Mouse (Mus musculus): ENCODE measurements around the gene Slc22a5. TPM values are rescaled to one million over a fixed set of nuclear protein-coding genes. Genes with fewer than 3 reads are reported as not detected.

The Slc22a5 gene
- polyA plus RNA-seq, 1 experiment from 2014 or later, result 7.2 TPM

DNA sequence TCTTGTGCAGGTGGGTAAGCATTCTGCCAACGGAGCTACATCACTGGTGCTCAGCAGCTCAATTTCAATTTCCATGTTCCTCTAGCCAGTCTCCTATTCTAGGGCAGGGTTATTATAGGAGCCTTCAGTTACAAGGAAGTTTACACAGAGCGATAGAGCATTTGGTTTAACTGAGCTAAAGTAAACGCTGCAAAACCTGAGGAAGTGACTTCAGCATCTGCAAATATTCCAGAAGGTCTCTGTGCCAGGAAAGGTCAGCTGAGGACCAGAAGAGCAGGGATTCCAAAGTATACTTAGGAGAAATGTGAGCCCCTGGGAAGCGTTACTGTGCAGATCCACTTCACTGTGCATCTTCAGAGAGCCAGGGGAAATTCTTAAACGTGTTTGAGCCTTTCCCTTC lies 37.8 kb downstream of the Slc22a5 start:
- Histone ChIP-seq H3K27me3 (peaks cover 15% of the 10 kb centered on the region), H3K4me3 (no peak overlapping the region), H3K9me3 (no peaks in the 10 kb centered on the region), H3K9ac (replicated peaks) (no peak overlapping the region), H3K4me2 (replicated peaks) (no peak overlapping the region), H3K36me3 (no peaks in the 10 kb centered on the region), H3K4me1 (no peaks in the 10 kb centered on the region), H3K27ac (replicated peaks) (no peak overlapping the region)
- WGBS, result 62% methylated on average over 5 of the region's 5 CpGs
- no peak for ATAC-seq (ENCODE audit: low FRiP score, low read depth)

DNA sequence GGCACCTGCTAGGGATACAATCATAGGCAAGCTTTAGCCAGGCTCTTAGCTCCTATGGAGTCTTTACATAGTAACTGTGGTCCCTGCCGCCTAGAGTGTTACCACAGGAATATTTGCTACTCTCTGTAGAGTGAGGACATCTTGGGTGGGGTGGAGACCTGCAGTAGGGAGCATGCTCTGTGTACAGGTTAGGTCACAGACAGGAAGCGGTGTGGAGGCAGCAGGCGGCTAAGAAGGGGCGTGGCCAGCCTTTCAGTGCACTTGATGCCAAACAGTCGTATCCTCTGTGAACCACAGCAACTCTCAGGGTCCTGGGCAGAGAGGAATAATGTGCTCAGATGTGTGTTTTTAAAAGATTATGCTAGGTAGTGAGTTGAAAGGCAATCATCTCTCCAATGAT lies 39.7 kb downstream of the Slc22a5 start:
- WGBS, result 64% methylated on average over 5 of the region's 5 CpGs
- peaks cover 6% of the 10 kb centered on the region; the same call in 1 of the 2 replicates for H3K27me3 ChIP-seq
- no peak overlapping the region for H3K27ac ChIP-seq (replicated peaks)
- no peaks in the 10 kb centered on the region for H3K4me1 ChIP-seq
- H3K4me3 ChIP-seq, result no peak overlapping the region
- H3K4me2 ChIP-seq (replicated peaks), result no peak overlapping the region
- H3K9me3 ChIP-seq, result no peaks in the 10 kb centered on the region
- no peak overlapping the region for H3K9ac ChIP-seq (replicated peaks)
- no peak for ATAC-seq (ENCODE audit: low FRiP score, low read depth)
- H3K36me3 ChIP-seq, result no peaks in the 10 kb centered on the region

DNA sequence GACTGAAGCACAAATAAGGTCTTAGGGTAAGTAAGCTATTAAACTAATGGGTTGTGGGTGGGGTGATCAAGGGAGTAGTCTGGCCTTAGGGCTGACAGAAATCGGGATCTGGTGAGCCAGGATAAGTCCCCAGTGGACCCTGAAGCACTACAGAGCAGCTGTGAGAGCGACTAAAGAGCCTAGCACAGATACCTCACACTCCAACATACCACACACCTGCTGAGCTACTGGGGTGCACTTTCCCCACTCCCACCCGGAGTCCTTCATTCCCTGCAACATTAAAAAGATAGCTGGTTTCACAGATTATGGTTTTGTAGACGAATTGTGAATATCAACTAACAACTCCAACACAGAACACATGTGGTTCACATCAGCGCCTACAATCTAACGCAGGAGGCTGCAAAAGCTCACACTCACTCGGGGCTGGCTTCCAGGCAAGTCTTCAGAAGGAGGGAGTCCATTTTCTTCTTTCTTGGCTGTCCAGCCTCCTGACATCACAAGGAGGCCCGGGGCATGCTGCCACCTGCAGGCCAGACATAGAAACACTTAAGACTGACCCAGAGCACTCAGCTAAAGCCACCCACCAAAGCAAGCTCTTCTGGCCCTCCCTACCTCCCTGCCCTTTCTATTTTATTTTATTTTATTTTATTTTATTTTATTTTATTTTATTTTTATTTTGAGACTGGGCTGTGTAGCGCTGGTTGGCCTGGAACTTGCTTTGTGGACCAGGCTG lies 41.7 kb downstream of the Slc22a5 start:
- Histone ChIP-seq H3K27ac (replicated peaks) (no peak overlapping the region), H3K4me1 (no peaks in the 10 kb centered on the region), H3K36me3 (no peaks in the 10 kb centered on the region), H3K9ac (replicated peaks) (no peak overlapping the region), H3K9me3 (no peaks in the 10 kb centered on the region), H3K27me3 (peaks cover 6% of the 10 kb centered on the region; the same call in 1 of the 2 replicates), H3K4me2 (replicated peaks) (peak overlapping the region; percentile 7; the same call in 1 of the 2 replicates), H3K4me3 (no peak overlapping the region)
- WGBS, result 32% methylated on average over 9 of the region's 9 CpGs
- ATAC-seq (ENCODE audit: low FRiP score, low read depth), result peak; percentile 49; the same call in 1 of the 2 replicates

DNA sequence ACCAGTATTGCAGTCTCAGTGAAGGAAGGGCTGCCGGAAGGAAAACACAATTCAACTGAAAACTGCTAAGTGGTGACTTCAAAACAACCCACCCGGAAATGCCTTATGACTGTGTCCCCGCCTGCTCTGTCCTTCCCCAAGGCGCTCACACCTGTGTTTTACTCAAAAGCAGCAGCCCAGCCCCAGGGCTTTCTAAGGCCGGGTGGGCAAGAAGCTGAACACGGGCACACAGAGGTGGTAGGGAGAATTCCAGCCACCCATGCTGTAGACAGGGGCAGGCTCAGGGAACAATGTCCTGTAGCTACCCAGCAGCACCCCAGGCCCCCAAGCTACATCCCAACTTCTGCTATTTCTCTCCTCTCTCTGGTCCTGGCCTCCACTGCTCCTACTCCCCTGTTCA lies 45.8 kb downstream of the Slc22a5 start:
- ATAC-seq (ENCODE audit: low FRiP score, low read depth), result no peak
- Histone ChIP-seq H3K27me3 (0 out of 2 replicates have a peak, but pooled peaks cover 3% of the 10 kb centered on the region), H3K4me2 (replicated peaks) (no peak overlapping the region), H3K9me3 (no peaks in the 10 kb centered on the region), H3K9ac (replicated peaks) (no peak overlapping the region), H3K27ac (replicated peaks) (no peak overlapping the region), H3K4me1 (no peaks in the 10 kb centered on the region), H3K4me3 (no peak overlapping the region), H3K36me3 (no peaks in the 10 kb centered on the region)
- 84% methylated on average over 6 of the region's 6 CpGs for WGBS

DNA sequence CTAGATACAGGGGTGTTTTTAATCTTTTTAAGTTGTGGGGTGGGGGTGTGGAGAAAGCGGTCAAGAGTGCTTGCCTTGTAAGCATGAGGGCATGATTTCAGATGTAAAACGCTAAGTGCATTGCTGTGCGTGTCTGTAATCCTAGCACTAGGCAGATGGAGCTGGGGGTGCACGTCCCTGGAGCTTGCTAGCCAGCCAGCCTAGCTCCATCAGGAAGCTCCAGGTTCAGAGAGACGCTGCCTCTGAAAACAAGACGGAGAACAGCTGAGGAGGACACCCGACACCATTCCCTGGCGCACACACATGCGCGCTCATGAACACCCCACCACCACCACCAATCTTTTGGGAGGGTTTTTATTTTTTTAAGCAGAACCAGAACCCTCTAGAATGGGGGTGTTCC lies 48.4 kb downstream of the Slc22a5 start:
- H3K4me2 ChIP-seq (replicated peaks), result no peak overlapping the region
- no peaks in the 10 kb centered on the region for H3K9me3 ChIP-seq
- H3K36me3 ChIP-seq, result no peaks in the 10 kb centered on the region
- H3K27ac ChIP-seq (replicated peaks), result no peak overlapping the region
- H3K4me3 ChIP-seq, result no peak overlapping the region
- ATAC-seq (ENCODE audit: low FRiP score, low read depth), result no peak
- no peak overlapping the region for H3K9ac ChIP-seq (replicated peaks)
- 79% methylated on average over 10 of the region's 10 CpGs for WGBS
- H3K27me3 ChIP-seq, result 0 out of 2 replicates have a peak, but pooled peaks cover 3% of the 10 kb centered on the region
- H3K4me1 ChIP-seq, result no peaks in the 10 kb centered on the region

DNA sequence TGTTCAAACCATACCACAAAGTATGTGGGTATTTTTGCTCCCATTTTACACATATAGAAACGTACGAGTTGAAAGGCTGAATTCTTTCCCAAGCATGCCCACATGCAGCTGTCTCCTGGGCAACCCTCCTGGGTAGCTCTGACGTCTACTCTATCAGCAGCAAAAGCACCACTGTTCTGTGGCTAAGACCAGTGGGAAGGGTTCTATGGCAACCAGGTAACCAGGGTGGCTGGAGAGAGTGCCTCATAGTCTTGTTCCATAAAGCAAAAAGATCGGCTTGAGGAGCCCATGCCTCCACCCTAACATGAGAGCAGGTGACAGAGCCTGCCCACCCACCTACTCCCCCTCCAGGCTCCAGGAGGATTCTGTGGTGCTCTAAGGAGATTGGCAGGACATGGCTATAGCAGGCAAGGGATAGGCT lies 49.3 kb downstream of the Slc22a5 start:
- Histone ChIP-seq H3K27me3 (0 out of 2 replicates have a peak, but pooled peaks cover 3% of the 10 kb centered on the region), H3K36me3 (no peaks in the 10 kb centered on the region), H3K4me3 (no peak overlapping the region), H3K9me3 (no peaks in the 10 kb centered on the region), H3K27ac (replicated peaks) (no peak overlapping the region), H3K4me2 (replicated peaks) (no peak overlapping the region), H3K9ac (replicated peaks) (no peak overlapping the region), H3K4me1 (no peaks in the 10 kb centered on the region)
- no peak for ATAC-seq (ENCODE audit: low FRiP score, low read depth)
- WGBS, result 51% methylated on average over 4 of the region's 4 CpGs

DNA sequence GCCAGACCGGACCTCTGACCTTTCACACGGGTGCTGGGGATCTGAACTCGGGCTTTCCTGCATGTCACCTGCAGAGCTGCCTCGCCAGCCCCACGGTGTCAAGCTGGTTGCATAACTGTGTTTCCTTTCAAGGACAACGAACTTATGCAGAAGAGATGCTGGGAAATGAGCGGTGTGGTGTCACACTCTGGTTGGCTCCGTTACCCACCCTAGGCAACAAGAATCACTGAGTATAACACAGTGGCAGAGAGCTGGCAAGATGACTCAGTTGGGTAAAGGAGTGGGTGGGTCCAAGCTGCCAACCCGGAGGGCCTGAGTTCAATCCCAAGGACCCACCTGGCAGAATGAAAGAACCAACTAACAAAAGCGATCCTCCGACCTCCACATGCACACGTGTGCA lies 49.9 kb downstream of the Slc22a5 start:
- no peak for ATAC-seq (ENCODE audit: low FRiP score, low read depth)
- Histone ChIP-seq H3K9me3 (no peaks in the 10 kb centered on the region), H3K27ac (replicated peaks) (no peak overlapping the region), H3K4me1 (no peaks in the 10 kb centered on the region), H3K9ac (replicated peaks) (no peak overlapping the region), H3K36me3 (no peaks in the 10 kb centered on the region), H3K4me3 (no peak overlapping the region), H3K27me3 (0 out of 2 replicates have a peak, but pooled peaks cover 3% of the 10 kb centered on the region), H3K4me2 (replicated peaks) (no peak overlapping the region)
- 83% methylated on average over 12 of the region's 12 CpGs for WGBS

DNA sequence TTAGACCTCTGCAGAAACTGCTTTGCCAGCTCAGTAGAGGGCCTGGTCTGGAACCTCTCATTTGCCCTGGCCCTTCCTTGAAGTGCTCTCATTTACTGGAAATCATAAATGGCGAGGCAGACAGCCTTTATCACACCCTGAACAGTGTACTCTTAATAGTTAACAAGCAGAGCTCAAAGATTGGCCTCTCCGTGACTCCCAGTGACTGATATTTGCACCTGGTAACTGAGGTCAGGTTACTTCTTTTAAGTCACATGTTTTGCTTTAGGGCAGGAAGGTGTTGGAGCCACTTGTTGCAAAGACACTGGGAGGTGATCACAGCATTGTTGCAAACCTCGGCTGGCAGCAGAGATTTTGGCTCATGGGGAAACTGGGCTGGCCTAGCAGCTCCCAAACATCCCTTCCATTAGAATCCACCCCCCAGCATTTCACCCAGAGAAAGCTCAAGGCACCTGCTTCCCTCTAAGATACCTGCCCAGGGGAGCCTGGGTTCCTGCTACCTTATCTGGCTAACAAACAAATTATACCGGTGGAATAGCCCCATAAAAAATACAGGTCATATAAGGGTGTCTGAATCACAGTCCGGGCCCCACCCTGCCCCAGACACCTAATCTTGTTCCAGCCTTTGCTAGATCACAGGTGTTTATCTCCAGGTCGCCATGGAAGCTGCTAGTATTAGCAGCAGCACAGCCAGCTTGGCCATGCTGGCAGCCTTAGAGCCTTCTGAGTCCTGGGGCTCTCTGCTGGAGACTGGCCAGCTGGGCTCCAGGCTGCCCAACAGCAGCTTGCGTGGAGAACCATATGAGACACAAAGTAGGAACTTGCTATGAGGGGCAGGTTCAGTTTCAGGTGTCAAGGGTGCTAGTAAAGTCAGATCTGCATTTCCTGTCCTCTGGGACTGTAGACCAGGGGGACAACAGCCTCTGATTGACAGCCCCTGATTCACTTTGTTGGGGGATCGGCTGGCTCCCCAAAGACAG lies 51.5 kb downstream of the Slc22a5 start:
- no peaks in the 10 kb centered on the region for H3K36me3 ChIP-seq
- H3K4me3 ChIP-seq, result no peak overlapping the region
- H3K9me3 ChIP-seq, result no peaks in the 10 kb centered on the region
- WGBS, result 72% methylated on average over 8 of the region's 8 CpGs
- no peak overlapping the region for H3K4me2 ChIP-seq (replicated peaks)
- no peak overlapping the region for H3K27ac ChIP-seq (replicated peaks)
- H3K4me1 ChIP-seq, result no peaks in the 10 kb centered on the region
- no peak overlapping the region for H3K9ac ChIP-seq (replicated peaks)
- H3K27me3 ChIP-seq, result 0 out of 2 replicates have a peak, but pooled peaks cover 3% of the 10 kb centered on the region
- ATAC-seq (ENCODE audit: low FRiP score, low read depth), result no peak

DNA sequence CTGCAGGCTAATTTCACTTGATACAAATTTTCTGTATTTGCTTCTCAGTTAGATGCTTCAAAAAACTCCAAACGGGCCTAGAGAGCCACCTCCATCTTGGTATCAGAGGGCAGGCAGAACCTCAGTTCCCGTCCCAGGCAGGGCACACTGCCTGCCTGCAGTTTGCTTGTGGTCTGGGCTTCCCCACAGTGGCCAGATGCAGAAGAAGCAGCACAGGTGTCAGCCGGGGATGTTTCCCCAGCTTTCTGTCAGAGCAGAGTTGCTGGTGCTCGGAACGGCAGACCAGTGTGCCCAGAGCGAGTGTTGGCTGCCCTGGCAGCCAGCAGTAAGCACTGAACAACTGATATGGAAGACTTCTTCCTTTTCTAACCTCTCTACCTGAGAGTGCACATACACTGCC lies 52.3 kb downstream of the Slc22a5 start:
- H3K27ac ChIP-seq (replicated peaks), result no peak overlapping the region
- no peaks in the 10 kb centered on the region for H3K9me3 ChIP-seq
- H3K4me3 ChIP-seq, result no peak overlapping the region
- 81% methylated on average over 6 of the region's 6 CpGs for WGBS
- H3K36me3 ChIP-seq, result no peaks in the 10 kb centered on the region
- no peak for ATAC-seq (ENCODE audit: low FRiP score, low read depth)
- H3K4me1 ChIP-seq, result no peaks in the 10 kb centered on the region
- no peak overlapping the region for H3K4me2 ChIP-seq (replicated peaks)
- H3K27me3 ChIP-seq, result 0 out of 2 replicates have a peak, but pooled peaks cover 2% of the 10 kb centered on the region
- H3K9ac ChIP-seq (replicated peaks), result no peak overlapping the region

DNA sequence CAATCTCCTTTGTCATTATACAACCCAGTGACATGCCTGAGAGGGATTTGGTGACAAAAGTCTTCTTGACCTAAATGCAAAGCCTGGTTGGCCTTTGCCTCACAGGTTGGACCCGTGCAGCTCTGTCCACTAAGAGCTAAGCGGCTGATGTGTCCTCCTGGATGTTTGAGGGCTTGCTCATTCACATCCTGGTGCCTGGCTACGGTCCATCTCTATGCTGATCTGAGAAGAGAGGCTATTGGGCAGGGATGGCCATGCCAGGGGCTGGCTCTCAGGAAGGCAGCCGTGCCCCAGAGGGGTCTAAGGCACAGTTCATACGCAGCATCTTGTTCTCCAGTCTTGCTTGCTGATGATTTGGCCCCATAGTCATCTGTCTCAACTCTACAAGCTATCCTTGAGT lies 53.7 kb downstream of the Slc22a5 start:
- WGBS, result 90% methylated on average over 5 of the region's 5 CpGs
- ATAC-seq (ENCODE audit: low FRiP score, low read depth), result no peak

DNA sequence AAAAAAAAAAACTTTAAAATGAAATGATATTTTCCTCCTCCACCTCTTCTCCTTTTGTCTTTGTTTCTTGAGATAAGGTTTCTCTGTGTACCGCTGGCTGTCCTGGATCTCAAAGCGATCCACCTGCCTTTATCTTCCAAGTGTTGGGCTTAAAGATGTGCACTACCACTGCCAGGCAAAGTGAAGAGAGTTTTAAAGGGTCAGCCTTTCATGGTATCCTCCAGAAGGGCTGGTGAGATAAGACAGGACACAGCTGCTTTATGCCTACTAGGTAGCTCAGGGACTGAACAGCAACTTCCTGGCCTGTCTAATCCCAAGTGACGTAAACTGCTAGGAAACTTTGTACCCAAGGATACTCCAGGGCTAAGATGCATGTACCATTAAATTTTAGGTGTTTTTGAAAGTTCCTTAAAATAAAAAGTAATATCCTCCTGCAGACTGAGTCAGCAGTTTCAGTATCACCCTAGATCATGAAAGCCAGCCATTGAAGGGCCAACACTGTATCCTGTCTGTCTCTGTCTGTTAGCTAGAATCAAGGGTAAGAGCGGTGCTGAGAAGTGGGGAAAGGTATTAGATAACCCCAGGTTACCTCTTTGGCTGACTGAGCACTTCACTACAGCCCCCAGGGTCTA lies 56.0 kb downstream of the Slc22a5 start:
- H3K9ac ChIP-seq (replicated peaks), result no peak overlapping the region
- H3K36me3 ChIP-seq, result no peaks in the 10 kb centered on the region
- ATAC-seq (ENCODE audit: low FRiP score, low read depth), result no peak
- no peak overlapping the region for H3K27ac ChIP-seq (replicated peaks)
- H3K4me3 ChIP-seq, result no peak overlapping the region
- H3K9me3 ChIP-seq, result no peaks in the 10 kb centered on the region
- no peak overlapping the region for H3K4me2 ChIP-seq (replicated peaks)
- H3K4me1 ChIP-seq, result no peaks in the 10 kb centered on the region
- H3K27me3 ChIP-seq, result no peaks in the 10 kb centered on the region
- 91% methylated on average over 4 of the region's 4 CpGs for WGBS

More for the DNA sequence above, 53.7 kb downstream of the Slc22a5 start:
- Histone ChIP-seq H3K4me3 (no peak overlapping the region), H3K9ac (replicated peaks) (no peak overlapping the region), H3K36me3 (no peaks in the 10 kb centered on the region), H3K9me3 (no peaks in the 10 kb centered on the region), H3K27ac (replicated peaks) (no peak overlapping the region), H3K4me1 (no peaks in the 10 kb centered on the region), H3K4me2 (replicated peaks) (no peak overlapping the region), H3K27me3 (no peaks in the 10 kb centered on the region)
